7 mouse cellular contexts compared by ENCODE assay signal in the genomic region with DNA sequence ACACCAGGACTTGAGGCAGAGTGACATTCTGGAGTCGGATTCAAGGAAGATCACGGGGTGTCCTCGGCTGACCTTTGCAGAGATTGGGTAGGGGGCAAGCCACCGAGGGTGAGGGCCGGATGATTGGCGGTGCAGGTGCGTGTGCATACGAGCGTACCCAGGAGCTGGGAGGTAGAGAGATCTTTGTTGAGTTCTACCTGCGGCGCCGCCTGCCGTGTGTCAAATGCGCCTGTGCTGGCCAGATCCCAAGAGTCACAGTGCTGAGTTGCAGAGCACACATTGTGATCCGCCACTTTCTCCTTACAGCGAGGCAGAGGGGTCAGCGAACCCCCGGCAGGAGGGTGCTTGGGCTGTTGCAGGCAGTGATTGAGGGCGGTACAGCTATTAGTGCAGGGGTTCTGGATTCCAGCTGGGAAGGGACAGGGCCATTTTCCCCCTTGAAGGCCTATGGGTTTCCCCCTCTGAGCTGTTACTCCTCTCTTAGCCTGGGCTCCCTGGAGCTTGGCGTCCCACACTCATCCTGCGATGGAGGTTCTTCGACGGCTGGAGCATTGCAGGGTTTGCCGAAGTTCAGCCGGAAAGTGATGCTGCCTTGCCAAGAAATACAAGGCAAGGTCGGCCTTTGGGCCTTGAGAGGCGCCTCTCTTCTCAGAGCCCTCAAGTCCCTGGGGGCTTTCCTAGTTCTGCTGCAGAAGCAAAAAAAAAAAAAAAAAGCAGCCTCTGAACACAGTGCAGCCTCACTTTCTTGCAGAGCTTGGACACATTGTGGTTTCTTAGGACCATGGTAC. TPM values are rescaled to one million over a fixed set of nuclear protein-coding genes. Genes with fewer than 3 reads are reported as not detected.
DNase-seq lines count a peak whose midpoint lies in the region; ATAC-seq and TF ChIP-seq lines count a peak whose summit lies in the region.

No protein-coding gene starts in this region.

- intact Hi-C loops in heart, postnatal 36 days (cut with DNase I), result no loop called here
- intact Hi-C loops in left cerebral cortex, postnatal 4 days (cut with DNase I), result no loop called here

- no peaks in the 10 kb centered on the region for H3K36me3 ChIP-seq in ES-E14 (ENCODE audit: control insufficient read depth, insufficient read depth, low read length, poor library complexity, severe bottlenecking)
- H3K36me3 ChIP-seq in embryonic facial prominence, embryonic 13.5 days, result no peaks in the 10 kb centered on the region

- DNase-seq in ES-E14 (ENCODE audit: low read depth, low spot score), result peak; percentile 47
- peak; percentile 17 to 26 for DNase-seq in adrenal gland, adult 18-20 months (ENCODE audit: low spot score in 2 of 2)
- DNase-seq in heart, postnatal 36 days, result peak; percentile 31 to 42
- peak; percentile 43 for DNase-seq in left cerebral cortex, postnatal 4 days
- DNase-seq in thymus, postnatal 14 days, result peak; percentile 19

- WGBS in embryonic facial prominence, embryonic 13.5 days, result 6% methylated on average over 27 of the region's 27 CpGs

- H3K4me1 ChIP-seq in ES-E14 (ENCODE audit: control insufficient read depth in 2 of 2, insufficient read depth in 2 of 2, low read length in 2 of 2, poor library complexity in 1 of 2), result peaks cover 0 to 4% of the 10 kb centered on the region in 2 experiments; a peak in 2 of 4 replicates
- H3K4me1 ChIP-seq in embryonic facial prominence, embryonic 13.5 days, result peaks cover 41% of the 10 kb centered on the region

- peak overlapping the region; percentile 41 for H3K9ac ChIP-seq in ES-E14 (ENCODE audit: insufficient read depth, low read depth, low read length, poor library complexity, severe bottlenecking)
- peak overlapping the region; percentile 81 for H3K9ac ChIP-seq in embryonic facial prominence, embryonic 13.5 days

- peak overlapping the region; percentile 70 to 95 for H3K4me3 ChIP-seq in ES-E14 (ENCODE audit: insufficient read depth in 1 of 2, low read depth in 1 of 2, low read length in 2 of 2, poor library complexity in 1 of 2, severe bottlenecking in 1 of 2)
- peak overlapping the region; percentile 65 for H3K4me3 ChIP-seq in embryonic facial prominence, embryonic 13.5 days

- peak overlapping the region; percentile 81 for H3K4me2 ChIP-seq in embryonic facial prominence, embryonic 13.5 days

- in situ Hi-C loops in ES-E14 (cut with MboI; ENCODE audit: low sequenced_read_pairs in 2 of 2, unreplicated experiment in 2 of 2), result no loop called here

- no peak overlapping the region for H3K27ac ChIP-seq in ES-E14 (ENCODE audit: insufficient read depth, low read depth, low read length, poor library complexity, severe bottlenecking)
- H3K27ac ChIP-seq in embryonic facial prominence, embryonic 13.5 days, result peak overlapping the region; percentile 82

- H3K9me3 ChIP-seq in ES-E14 (ENCODE audit: control insufficient read depth, insufficient read depth, low read depth, low read length), result no peaks in the 10 kb centered on the region
- H3K9me3 ChIP-seq in embryonic facial prominence, embryonic 13.5 days, result no peaks in the 10 kb centered on the region

- peak; percentile 10; the same call in 1 of the 2 replicates for ATAC-seq in embryonic facial prominence, embryonic 13.5 days (ENCODE audit: insufficient number of reproducible peaks, insufficient read depth, low FRiP score, low TSS enrichment, low read depth)
- peak; percentile 5 for ATAC-seq in megakaryocyte progenitor cell, adult 5-6 weeks (replicated peaks; ENCODE audit: poor library complexity)

- H3K27me3 ChIP-seq in embryonic facial prominence, embryonic 13.5 days, result no peaks in the 10 kb centered on the region

TF ChIP-seq in ES-E14, 5 proteins besides CTCF, POLR2A, EP300 and RAD21:
- TF ChIP-seq ZNF384 (IDR thresholded peaks at IDR 0.05; ENCODE audit: low read depth, low read length), result peak; percentile 94
- no peak for TF ChIP-seq HCFC1 (IDR thresholded peaks at IDR 0.05; ENCODE audit: borderline replicate concordance, insufficient read depth, low read length)
- TF ChIP-seq MAFK (IDR thresholded peaks at IDR 0.05; ENCODE audit: insufficient read depth, low read depth, low read length), result no peak
- TF ChIP-seq ZC3H11A (IDR thresholded peaks at IDR 0.05; ENCODE audit: borderline replicate concordance, low read depth, low read length), result no peak
- TF ChIP-seq CHD2 (IDR thresholded peaks at IDR 0.05; ENCODE audit: low read depth, low read length), result no peak
TF ChIP-seq in ES-E14: peak in this region for 1.

RNA-seq across cellular contexts. Expression of a gene that starts 0.9 kb away (rescaled TPM):
- 3.6 and 3.7 TPM in 2 replicates for total RNA-seq in ES-E14 (2012; rRNA removed)
- 10 to 100 TPM; 25.2 to 31.4 TPM for total RNA-seq in adrenal gland, adult 18-20 months (2021)
- polyA plus RNA-seq in embryonic facial prominence, embryonic 13.5 days (2015; fragmentation: Nextera tagmentation; extraction: Ambion mirVana), result 33.0 and 39.6 TPM in 2 replicates
- 10 to 100 TPM; 20.6 to 27.9 TPM for total RNA-seq in heart, postnatal 36 days (2021)
- total RNA-seq in left cerebral cortex, postnatal 4 days (2021), result 10 to 100 TPM; 12.8 to 16.7 TPM
- 2.1 and 2.7 TPM in 2 replicates for total RNA-seq in megakaryocyte progenitor cell, adult 5-6 weeks (2015)
- 2.7 and 2.9 TPM in 2 replicates for total RNA-seq in megakaryocyte progenitor cell, adult 5-6 weeks (2017)
